Mouse (Mus musculus) C2C12 (cell line): ENCODE data around the gene Atxn3.

Experiments used
- CEBPB ChIP-seq: IDR thresholded peaks from one replicate; pipeline ENCODE4 v1.6.1; 2011; ENCODE audit warnings: low read depth, mild to moderate bottlenecking, control low read depth, moderate library complexity
- CTCF ChIP-seq: IDR thresholded peaks from one replicate; pipeline ENCODE4 v1.5.1; 2011; ENCODE audit not compliant: control insufficient read depth, insufficient read depth, insufficient read length
- FOSL1 ChIP-seq: IDR thresholded peaks from one replicate; pipeline ENCODE4 v1.8.0; 2011; ENCODE audit warnings: mild to moderate bottlenecking, low read length; ENCODE audit not compliant: poor library complexity, insufficient read depth, severe bottlenecking
- MAX ChIP-seq: IDR thresholded peaks from one replicate; pipeline ENCODE4 v1.6.1; 2011; ENCODE audit warnings: mild to moderate bottlenecking, control low read depth
- MYOD1 ChIP-seq: IDR thresholded peaks from one replicate; pipeline ENCODE4 v1.6.1; 2011; ENCODE audit warnings: low read depth; ENCODE audit not compliant: control insufficient read depth, insufficient read length
- MYOG ChIP-seq: IDR thresholded peaks from one replicate; pipeline ENCODE4 v1.6.1; 2011; ENCODE audit not compliant: control insufficient read depth, insufficient read length; ENCODE audit errors: extremely low read depth
- USF1 ChIP-seq: IDR thresholded peaks from one replicate; pipeline ENCODE4 v1.6.1; 2011; ENCODE audit warnings: low read depth, mild to moderate bottlenecking, control low read depth, moderate library complexity

GRCm38 (mm10) chr12:101976651-101977403, 18.8 kb upstream of the Atxn3 start:
- TF ChIP-seq CTCF, result no peak
- no peak for TF ChIP-seq MAX
- TF ChIP-seq USF1, result no peak
- no peak for TF ChIP-seq MYOG
- TF ChIP-seq FOSL1, result no peak
- no peak for TF ChIP-seq MYOD1
- TF ChIP-seq CEBPB, result no peak
